Mouse (Mus musculus) thymus, postnatal 10 days (tissue): ENCODE measurements around the gene Slc25a36.

Experiments
- DNase-seq, 2 experiments: peaks; one replicate each; pipeline ENCODE4 v3.0.0; 2021; ENCODE audit warnings: low spot score in 2 of 2

Gene Slc25a36

DNA sequence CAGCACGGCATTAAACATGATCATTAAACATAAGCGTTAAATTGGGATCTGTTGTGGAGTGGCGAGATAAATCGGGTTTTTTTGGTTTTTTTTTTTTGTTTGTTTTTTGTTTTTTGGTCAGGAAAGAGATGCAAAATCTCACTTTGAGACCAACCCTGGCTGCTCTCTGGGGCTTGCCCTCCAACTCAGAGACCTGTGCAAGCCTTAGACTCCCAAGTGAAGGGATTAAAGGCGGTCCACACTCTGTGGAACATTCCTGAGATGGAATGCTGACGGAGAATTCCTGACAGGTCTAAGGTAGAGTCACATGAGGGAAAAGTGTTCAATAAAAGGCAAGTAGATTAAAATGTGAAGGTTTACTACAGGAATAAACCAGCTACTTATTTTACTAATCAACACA, 549 bp upstream of the Slc25a36 start:
- peak in 1 of 2 experiments; percentile 8 for DNase-seq

GRCm38 (mm10) chr9:97106481-97107160, 4.3 kb downstream of the Slc25a36 start:
- DNase-seq, result no peak

DNA sequence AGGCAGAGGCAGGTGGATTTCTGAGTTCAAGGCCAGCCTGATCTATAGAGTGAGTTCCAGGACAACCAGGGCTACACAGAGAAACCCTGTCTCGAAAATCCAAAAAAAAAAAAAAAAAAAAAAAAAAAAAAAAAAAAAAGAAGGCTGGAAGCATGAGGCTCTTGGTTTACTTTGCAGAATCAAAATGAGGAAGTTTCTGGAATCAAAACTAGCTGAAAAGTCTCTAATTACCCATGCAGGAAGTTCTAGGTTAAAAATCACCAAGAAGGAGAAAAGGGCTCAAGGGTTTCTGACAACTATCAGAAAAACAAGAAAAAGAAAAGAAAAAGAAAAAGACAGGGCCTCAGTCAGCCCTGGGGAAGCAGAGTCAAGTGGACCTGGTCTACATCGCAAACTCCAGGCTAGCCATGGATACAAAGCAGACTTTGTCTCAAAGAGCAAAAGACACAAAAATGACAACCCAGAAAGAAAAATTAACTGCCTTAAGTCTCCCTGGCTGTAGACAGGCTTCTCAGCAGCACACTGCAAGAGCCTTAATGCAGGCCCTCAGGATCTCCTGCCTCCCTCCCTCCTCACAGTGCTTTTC, 5.5 kb downstream of the Slc25a36 start:
- no peak for DNase-seq

DNA sequence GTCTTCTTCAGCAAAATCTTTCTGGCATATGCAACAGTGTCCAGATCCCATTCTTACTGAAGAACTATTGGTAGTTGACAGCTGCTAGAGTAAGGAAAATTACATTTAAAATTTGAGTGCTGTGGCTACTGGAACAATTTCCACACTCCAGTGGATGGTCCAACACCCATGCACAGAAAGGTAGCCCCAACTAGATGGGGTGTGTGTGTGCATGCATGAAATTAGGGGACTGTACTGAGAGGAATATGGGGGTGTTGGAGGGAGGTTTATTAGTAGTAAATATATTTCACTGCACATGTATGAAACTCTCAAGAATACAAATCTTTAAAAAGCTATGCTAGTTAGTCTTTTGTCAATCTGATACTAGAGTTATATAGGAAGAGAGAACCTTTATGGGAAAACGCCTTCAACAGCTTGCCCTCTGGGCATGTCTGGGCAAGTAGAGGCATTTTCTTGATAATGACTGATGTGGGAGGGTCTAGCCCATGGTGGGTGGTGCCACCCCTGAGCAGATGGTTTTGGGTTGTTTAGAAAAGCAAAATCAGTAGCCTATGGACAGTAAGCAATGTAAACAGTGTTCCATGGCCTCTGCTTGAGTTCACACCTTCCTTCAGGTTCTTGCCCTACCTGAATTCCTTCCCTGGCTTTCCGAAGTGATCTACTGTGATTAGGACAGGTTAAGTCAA, 7.4 kb downstream of the Slc25a36 start:
- no peak for DNase-seq

DNA sequence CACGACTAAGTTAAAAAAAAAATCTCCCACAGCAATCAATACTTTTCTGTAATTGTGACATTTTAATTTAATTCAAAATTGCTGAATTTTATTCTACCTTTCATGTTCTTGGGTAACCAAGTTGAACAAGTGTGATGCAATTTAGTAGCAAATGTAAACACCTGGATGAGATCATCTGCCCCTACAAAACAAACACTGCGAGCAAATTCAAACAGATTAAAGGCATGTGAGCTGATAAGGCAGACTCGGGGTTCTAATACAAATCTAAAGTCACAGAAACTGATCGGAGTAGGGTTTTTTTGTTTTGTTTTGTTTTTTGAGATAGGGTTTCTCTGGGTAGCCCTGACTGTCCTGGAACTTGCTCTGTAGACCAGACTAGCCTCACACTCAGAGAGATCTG, 12.0 kb downstream of the Slc25a36 start:
- DNase-seq, result no peak

- no peak for DNase-seq
Measured at GRCm38 (mm10) chr9:97096180-97096579, 14.8 kb downstream of the Slc25a36 start.

- no peak for DNase-seq
Measured at GRCm38 (mm10) chr9:97087850-97088249, 23.1 kb downstream of the Slc25a36 start.

GRCm38 (mm10) chr9:97084628-97085027, 26.3 kb downstream of the Slc25a36 start:
- DNase-seq, result no peak

GRCm38 (mm10) chr9:97081106-97081862, 29.7 kb downstream of the Slc25a36 start:
- no peak for DNase-seq

- no peak for DNase-seq
Measured at GRCm38 (mm10) chr9:97069911-97070310, 41.0 kb downstream of the Slc25a36 start.

DNA sequence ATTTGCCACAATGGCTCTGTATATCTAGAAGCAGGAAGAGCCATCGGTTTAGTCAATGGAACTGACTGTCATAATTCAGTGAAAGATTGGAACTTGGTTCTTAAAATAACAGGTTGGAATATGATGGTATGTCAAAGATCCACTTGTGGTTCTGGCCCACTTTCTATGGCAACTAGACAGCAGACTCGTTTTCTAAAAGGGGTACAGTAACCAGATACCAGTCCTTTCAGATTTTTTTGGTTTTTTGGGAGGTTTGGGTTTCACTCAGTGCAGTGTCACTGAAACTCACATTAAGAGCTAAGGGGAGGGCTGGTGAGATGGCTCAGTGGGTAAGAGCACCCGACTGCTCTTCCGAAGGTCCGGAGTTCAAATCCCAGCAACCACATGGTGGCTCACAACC, 41.5 kb downstream of the Slc25a36 start:
- no peak for DNase-seq

- peak; percentile 51 to 74 for DNase-seq
Measured at GRCm38 (mm10) chr9:97068201-97069095, 42.5 kb downstream of the Slc25a36 start.

DNA sequence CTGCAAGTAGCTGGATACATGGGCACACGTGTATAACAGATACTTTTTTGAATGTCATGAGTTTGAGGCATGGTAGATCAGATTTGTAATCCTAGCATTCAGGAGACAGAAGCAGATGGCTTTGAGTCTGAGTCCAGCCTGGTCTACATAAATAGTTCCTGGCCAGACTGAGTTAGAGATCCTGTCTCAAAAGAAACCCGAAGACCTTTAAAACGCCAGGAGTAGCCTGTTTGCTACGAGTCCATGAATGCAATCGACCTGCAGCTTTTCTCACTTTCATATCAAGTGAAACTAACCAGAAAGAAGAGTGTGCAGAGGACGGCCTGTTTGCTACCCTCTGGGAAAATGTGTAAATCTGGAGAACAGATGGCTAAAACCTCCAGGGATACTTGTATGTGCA, 43.2 kb downstream of the Slc25a36 start:
- no peak for DNase-seq

DNA sequence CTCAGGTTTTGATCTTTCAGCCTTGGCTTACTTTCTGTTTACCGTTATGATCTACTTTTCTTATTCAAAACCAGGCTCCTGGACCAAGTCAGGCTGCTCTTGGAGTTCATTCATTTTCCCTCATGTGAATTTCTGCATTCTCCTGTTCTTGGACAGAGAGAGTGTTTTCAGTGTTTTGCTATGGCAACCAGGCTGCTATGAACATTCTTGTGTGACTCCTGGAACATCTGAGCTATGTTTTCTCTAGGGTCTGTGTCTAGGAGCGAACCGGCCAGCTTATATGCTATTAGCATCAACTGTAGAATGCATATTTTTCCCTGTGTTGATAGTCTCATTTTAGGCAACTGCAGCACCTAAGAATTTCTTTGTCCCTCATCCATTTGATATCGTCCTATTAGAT, 45.1 kb downstream of the Slc25a36 start:
- DNase-seq, result no peak

GRCm38 (mm10) chr9:97065216-97065615, 45.7 kb downstream of the Slc25a36 start:
- no peak for DNase-seq

DNA sequence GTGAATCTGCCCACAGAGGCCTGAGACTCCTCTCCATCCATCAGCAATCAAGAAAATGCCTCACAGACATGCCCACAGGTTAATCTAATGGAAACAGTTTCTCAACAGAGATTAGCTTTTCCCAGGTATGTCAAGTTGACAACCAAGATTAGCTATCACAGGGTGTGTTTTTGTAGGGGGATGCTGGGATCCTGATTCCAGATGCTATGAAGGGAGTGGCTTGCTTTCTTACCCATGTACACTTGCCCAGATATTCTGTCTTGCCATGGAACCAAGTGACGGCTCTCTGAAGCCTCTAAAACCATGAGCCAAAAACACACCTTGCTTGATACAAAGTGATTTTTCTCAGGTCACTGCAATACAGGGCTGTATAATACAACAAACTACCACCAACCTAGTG, 46.8 kb downstream of the Slc25a36 start:
- DNase-seq, result no peak

GRCm38 (mm10) chr9:97061696-97062095, 49.3 kb downstream of the Slc25a36 start:
- no peak for DNase-seq

GRCm38 (mm10) chr9:97056541-97057338, 54.2 kb downstream of the Slc25a36 start:
- DNase-seq, result no peak

DNA sequence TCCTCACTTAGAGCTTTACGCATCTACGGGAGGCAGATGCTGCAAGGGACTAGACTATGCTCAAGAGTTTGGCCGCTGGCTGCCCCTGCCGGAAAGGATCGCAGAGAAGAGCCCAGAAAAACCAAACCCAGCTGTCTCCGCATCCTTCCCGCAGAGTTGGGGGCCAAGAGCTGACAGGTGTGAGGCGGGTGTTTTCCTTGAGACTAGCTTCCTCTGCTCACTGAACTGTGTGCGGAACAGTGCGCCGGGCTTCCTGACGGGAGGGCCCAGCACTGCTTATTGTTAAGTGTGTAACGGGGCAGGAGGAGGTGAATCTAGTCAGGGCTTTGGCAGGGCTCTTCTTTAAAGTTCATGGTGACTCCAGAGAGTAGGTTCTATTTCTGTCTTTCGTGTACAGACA, 55.1 kb downstream of the Slc25a36 start:
- no peak for DNase-seq

GRCm38 (mm10) chr9:97051176-97051575, 59.8 kb downstream of the Slc25a36 start:
- DNase-seq, result no peak

DNA sequence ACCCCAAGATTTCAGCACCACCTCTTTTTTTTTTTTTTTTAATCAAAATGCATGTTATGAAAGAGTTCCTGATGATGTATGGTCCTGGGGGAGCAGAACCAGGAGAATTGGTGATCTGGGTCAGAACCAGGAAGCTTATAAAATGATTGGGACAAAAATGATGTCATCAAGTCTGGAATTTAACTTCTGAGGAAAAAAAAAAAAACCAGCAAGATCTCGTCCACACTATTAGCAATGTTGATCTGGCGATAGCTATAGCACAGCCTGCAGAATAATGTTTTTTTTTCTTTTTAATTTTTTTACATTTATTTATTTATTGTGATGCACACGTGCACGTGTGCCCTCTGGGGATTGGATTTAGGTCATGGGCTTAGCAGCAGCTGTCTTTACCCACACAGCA, 64.7 kb downstream of the Slc25a36 start:
- no peak for DNase-seq
